Mouse (Mus musculus) lung, embryonic 15.5 days (tissue): Measurements from ENCODE around the gene Rasl10a. TPM values are rescaled to one million over a fixed set of nuclear protein-coding genes. Genes with fewer than 3 reads are reported as not detected.
A peak's percentile ranks its signal among the peaks of the same experiment; 100 is the strongest.

ENCODE experiments used
- ATAC-seq: fragments of 200-750 bp; cut with Nextera tagmentation; 2 replicates; pipeline ENCODE4 v1.8.0; 2017; ENCODE audit warnings: moderate number of reproducible peaks, borderline replicate concordance; ENCODE audit not compliant: low FRiP score, low TSS enrichment; ENCODE audit errors: extremely low read depth
- H3K27ac ChIP-seq: fragments of 300-500 bp; sonication (generic); 2 replicates; pipeline ENCODE4 v1.5.1; 2015; ENCODE audit warnings: moderate library complexity, mild to moderate bottlenecking, inconsistent platforms
- H3K27me3 ChIP-seq: fragments of 300-500 bp; sonication (generic); 2 replicates; pipeline ENCODE4 v1.6.1; 2015; ENCODE audit warnings: inconsistent platforms
- H3K36me3 ChIP-seq: fragments of 300-500 bp; sonication (generic); 2 replicates; pipeline ENCODE4 v1.6.1; 2015; ENCODE audit warnings: inconsistent platforms
- H3K4me1 ChIP-seq: fragments of 300-500 bp; sonication (generic); 2 replicates; pipeline ENCODE4 v1.6.1; 2015; ENCODE audit warnings: inconsistent platforms
- H3K4me2 ChIP-seq: fragments of 300-500 bp; sonication (generic); 2 replicates; pipeline ENCODE4 v1.6.1; 2015; ENCODE audit warnings: inconsistent platforms, mild to moderate bottlenecking, moderate library complexity
- H3K4me3 ChIP-seq: fragments of 300-500 bp; sonication (generic); 2 replicates; pipeline ENCODE4 v1.5.1; 2015; ENCODE audit warnings: mild to moderate bottlenecking, inconsistent platforms
- H3K9ac ChIP-seq: fragments of 300-500 bp; sonication (generic); 2 replicates; pipeline ENCODE4 v1.6.1; 2015; ENCODE audit warnings: inconsistent platforms
- H3K9me3 ChIP-seq: fragments of 300-500 bp; sonication (generic); 2 replicates; pipeline ENCODE4 v1.6.1; 2016; ENCODE audit warnings: inconsistent platforms
- WGBS: fragments of 180-500 bp; shearing (Covaris S2); methylation state at CpG from one replicate; pipeline ENCODE4 v1.1.7; 2015; 5-methylcytosine and 5-hydroxymethylcytosine counted together
- polyA plus RNA-seq: library from polyadenylated mRNA; unstranded; fragments of >200 nt; fragmentation: Nextera tagmentation; extraction: Ambion mirVana; gene quantifications from 2 replicates; pipeline ENCODE4 v1.2.1, GENCODE M21; 2015

Rasl10a gene
- polyA plus RNA-seq, 1 experiment from 2014 or later = 0.57 TPM

- 48% methylated on average over 23 of the region's 23 CpGs for WGBS
- H3K27ac ChIP-seq = no peak overlapping the region
- no peak for ATAC-seq
- H3K27me3 ChIP-seq = peaks cover 65% of the 10 kb centered on the region
- H3K9ac ChIP-seq = no peak overlapping the region
- H3K36me3 ChIP-seq = no peaks in the 10 kb centered on the region
- peaks cover 23% of the 10 kb centered on the region for H3K4me1 ChIP-seq
- no peak overlapping the region for H3K4me2 ChIP-seq
- no peaks in the 10 kb centered on the region for H3K9me3 ChIP-seq
- no peak overlapping the region for H3K4me3 ChIP-seq
Measured at GRCm38 (mm10) chr11:5055945-5056938, 1.7 kb upstream of the Rasl10a start.

DNA sequence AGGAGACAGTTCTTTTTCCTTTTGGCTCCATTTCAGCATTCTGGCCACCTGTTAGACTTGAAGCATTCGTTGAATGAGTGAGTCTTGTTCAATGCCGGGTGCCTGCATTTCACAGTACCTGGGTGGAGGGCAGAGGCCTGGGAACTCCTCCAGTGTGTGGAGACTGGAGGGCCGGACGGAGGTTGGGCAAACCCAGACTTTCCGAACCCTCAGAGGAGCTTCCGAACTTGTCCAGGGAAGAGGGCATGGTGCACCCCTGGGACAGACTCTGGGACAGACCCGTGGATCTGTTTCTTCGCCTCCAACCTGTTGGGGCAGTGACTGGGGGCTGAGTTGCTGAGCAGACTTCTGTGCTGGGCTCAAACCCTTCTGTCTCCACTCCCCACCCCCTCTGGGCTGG is 864 bp upstream of the Rasl10a start:
- ATAC-seq = no peak
- Histone ChIP-seq H3K9me3 (no peaks in the 10 kb centered on the region), H3K36me3 (no peaks in the 10 kb centered on the region), H3K27ac (no peak overlapping the region), H3K4me3 (no peak overlapping the region), H3K4me1 (peaks cover 31% of the 10 kb centered on the region), H3K9ac (no peak overlapping the region), H3K27me3 (peaks cover 73% of the 10 kb centered on the region), H3K4me2 (no peak overlapping the region)
- 54% methylated on average over 8 of the region's 8 CpGs for WGBS

DNA sequence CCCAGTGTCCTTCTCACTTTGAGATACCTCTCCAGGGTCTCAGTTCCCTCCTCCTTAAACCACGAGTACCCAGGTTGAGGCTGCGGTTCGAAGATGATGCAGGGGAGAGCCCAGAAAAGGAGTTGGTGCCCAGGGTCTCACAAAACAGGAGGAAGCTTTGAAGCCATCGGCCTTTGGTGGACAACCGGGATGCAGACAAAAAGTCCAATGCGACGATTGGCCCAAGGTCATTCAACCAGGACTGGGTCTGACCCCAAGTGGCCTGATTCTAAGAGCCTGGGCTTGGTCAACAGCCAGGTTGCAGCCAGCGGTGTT is 430 bp upstream of the Rasl10a start:
- Histone ChIP-seq H3K9me3 (no peaks in the 10 kb centered on the region), H3K27me3 (peaks cover 77% of the 10 kb centered on the region), H3K4me3 (peak overlapping the region; percentile 47), H3K9ac (peak overlapping the region; percentile 41; the same call in 1 of the 2 replicates), H3K4me2 (peak overlapping the region; percentile 93), H3K4me1 (peaks cover 35% of the 10 kb centered on the region), H3K36me3 (no peaks in the 10 kb centered on the region), H3K27ac (no peak overlapping the region)
- ATAC-seq = no peak
- 17% methylated on average over 8 of the region's 8 CpGs for WGBS

GRCm38 (mm10) chr11:5058783-5059182 is 855 bp downstream of the Rasl10a start:
- H3K27ac ChIP-seq = no peak overlapping the region
- ATAC-seq = no peak
- H3K4me3 ChIP-seq = no peak overlapping the region
- no peak overlapping the region for H3K9ac ChIP-seq
- no peaks in the 10 kb centered on the region for H3K36me3 ChIP-seq
- peaks cover 46% of the 10 kb centered on the region for H3K4me1 ChIP-seq
- peaks cover 89% of the 10 kb centered on the region for H3K27me3 ChIP-seq
- WGBS = 29% methylated on average over 9 of the region's 9 CpGs
- no peak overlapping the region; the same call in 1 of the 2 replicates for H3K4me2 ChIP-seq
- H3K9me3 ChIP-seq = no peaks in the 10 kb centered on the region

GRCm38 (mm10) chr11:5059230-5059629 is 1.3 kb downstream of the Rasl10a start:
- H3K9ac ChIP-seq = no peak overlapping the region
- 23% methylated on average over 14 of the region's 14 CpGs for WGBS
- no peak overlapping the region for H3K4me3 ChIP-seq
- H3K36me3 ChIP-seq = no peaks in the 10 kb centered on the region
- peaks cover 50% of the 10 kb centered on the region for H3K4me1 ChIP-seq
- H3K27ac ChIP-seq = no peak overlapping the region
- H3K4me2 ChIP-seq = 0 out of 2 replicates have a peak overlapping the region, but pooled peaks have one; percentile 8
- H3K27me3 ChIP-seq = peaks cover 89% of the 10 kb centered on the region
- no peaks in the 10 kb centered on the region for H3K9me3 ChIP-seq
- no peak for ATAC-seq

DNA sequence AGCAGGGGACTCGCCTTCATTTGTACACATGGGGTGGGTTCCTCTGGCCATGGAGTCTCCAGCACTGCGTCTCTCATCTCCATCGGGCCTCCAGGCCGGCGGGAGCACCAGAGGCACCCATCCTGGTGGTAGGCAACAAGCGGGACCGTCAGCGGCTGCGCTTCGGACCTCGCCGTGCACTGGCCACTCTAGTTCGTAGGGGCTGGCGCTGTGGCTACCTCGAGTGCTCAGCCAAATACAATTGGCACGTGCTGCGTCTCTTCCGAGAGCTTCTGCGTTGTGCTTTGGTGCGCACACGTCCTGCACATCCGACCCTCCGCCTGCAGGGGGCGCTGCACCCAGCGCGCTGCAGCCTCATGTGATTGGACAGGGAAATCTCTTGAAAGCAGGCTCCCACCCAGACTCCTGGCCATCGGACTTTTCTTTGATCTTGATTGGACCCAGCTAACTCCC is 1.8 kb downstream of the Rasl10a start:
- no peak for ATAC-seq
- H3K4me2 ChIP-seq = 0 out of 2 replicates have a peak overlapping the region, but pooled peaks have one; percentile 8
- H3K36me3 ChIP-seq = no peaks in the 10 kb centered on the region
- no peak overlapping the region for H3K9ac ChIP-seq
- H3K27me3 ChIP-seq = peaks cover 89% of the 10 kb centered on the region
- H3K4me3 ChIP-seq = no peak overlapping the region
- H3K27ac ChIP-seq = no peak overlapping the region
- no peaks in the 10 kb centered on the region for H3K9me3 ChIP-seq
- peaks cover 55% of the 10 kb centered on the region for H3K4me1 ChIP-seq
- 8% methylated on average over 27 of the region's 27 CpGs for WGBS

DNA sequence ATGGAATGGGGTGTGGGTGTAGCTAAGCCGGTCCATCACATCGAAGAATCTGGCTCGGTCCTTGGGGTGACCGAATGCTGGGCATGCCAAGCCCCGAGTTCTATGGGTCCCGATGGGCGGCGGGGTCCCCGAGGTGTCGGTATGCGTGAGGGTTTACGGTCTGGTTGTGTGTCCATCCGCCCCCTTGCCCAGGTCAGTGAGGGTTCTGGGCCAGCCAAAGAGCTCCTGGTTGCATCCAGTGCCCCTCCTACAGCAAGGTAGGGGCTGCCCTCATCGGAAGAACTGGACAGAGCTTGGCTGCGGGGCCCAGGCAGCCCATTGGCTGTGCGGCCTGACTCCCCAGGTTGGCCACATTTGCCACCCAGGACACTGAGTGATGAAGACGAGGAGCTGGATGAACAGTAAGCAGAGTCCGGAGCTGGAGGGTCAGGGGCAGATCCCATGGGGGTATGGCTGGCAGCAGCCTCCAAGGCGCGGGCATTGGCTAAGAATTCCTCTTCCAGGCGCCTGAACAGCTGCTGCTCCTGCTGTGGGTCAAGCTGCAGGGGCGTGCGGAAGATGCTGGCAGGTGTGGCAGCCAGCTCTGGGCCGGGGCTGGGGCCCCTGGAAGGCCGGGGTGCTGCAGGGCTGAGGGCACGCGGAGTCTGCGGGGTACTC is 3.0 kb downstream of the Rasl10a start:
- H3K9ac ChIP-seq = 0 out of 2 replicates have a peak overlapping the region, but pooled peaks have one; percentile 36
- no peak for ATAC-seq
- no peak overlapping the region for H3K27ac ChIP-seq
- H3K4me1 ChIP-seq = peaks cover 57% of the 10 kb centered on the region
- H3K4me2 ChIP-seq = peak overlapping the region; percentile 81
- WGBS = 60% methylated on average over 28 of the region's 28 CpGs
- H3K9me3 ChIP-seq = no peaks in the 10 kb centered on the region
- peaks cover 77% of the 10 kb centered on the region for H3K27me3 ChIP-seq
- peak overlapping the region; percentile 37 for H3K4me3 ChIP-seq
- no peaks in the 10 kb centered on the region for H3K36me3 ChIP-seq

DNA sequence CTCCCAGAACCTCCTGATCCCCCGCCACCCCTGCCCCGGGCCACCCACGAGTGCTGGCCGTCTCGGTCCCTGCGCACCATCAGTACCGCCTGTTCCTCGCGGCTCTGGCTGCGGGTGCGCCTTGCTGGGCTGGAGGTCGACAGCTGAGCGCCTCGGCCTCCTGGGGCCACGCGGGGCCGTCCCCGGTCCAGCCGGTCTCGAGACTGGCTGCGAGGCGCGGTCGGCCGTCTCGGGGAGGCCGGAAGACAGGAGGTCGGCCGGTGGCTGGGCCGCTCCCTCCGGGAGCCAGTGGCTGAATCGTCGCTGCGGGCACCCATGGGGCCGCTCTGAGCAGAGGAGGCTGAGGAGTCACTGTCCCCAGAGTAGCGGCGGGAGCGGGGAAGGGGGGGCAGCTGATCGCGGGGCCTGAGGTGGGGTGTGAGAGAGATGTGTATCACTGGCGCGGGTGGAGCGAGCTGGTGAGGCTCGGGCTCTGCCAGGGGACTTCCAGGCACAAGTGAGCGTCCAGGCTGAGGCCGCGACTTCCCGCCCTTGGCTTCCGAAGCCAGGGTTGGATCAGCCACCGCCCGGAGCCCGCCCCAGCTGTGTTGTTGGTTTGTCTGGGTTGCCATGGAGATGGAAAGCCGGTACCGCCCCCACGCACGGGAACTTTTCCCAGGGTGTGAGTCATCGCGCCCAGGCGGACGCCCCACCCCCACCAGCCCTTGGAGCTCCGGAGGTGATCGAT is 3.6 kb downstream of the Rasl10a start:
- ATAC-seq = peak; percentile 35

GRCm38 (mm10) chr11:5062326-5062725 is 4.4 kb downstream of the Rasl10a start:
- no peak overlapping the region for H3K27ac ChIP-seq

More for the DNA sequence above, 3.6 kb downstream of the Rasl10a start:
- peak overlapping the region; percentile 37 for H3K4me3 ChIP-seq
- peaks cover 71% of the 10 kb centered on the region for H3K27me3 ChIP-seq
- no peak overlapping the region for H3K27ac ChIP-seq
- no peaks in the 10 kb centered on the region for H3K9me3 ChIP-seq
- 4% methylated on average over 51 of the region's 62 CpGs for WGBS
- no peaks in the 10 kb centered on the region for H3K36me3 ChIP-seq
- peak overlapping the region; percentile 81 for H3K4me2 ChIP-seq
- H3K9ac ChIP-seq = peak overlapping the region; percentile 36
- peaks cover 57% of the 10 kb centered on the region for H3K4me1 ChIP-seq

DNA sequence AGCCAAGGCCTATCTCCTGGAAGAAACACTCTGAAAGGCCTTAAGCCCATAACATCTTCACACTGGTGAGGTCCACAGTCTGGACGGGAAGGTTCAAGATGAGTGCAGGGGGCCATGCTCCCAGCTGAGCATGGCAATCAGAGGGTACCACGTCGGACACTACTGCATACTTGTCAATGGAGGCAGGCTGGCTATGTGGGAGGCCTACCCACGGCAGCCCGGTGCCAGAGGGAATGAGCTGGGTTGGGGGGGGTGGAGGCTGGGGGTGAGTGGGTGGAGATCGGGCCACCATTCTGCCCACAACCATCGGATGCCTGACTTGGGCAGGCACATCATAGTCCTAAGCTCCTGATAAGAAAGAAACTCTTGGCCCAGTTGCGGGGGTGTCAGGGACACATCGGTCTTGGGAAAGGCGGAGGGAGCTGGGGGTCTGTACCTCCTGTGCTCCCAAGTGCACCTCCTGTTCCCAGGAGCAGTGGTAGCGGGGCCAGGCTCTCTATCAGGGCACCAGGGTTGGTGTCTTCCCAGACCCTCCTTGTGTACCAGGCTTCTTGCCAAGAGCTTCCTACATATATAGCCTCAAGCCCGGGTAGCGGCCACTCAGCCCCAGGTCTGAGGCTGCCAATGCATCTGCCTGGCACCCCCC is 5.1 kb downstream of the Rasl10a start:
- ATAC-seq = no peak
- Histone ChIP-seq H3K4me1 (peaks cover 52% of the 10 kb centered on the region), H3K4me2 (no peak overlapping the region), H3K9ac (no peak overlapping the region), H3K27me3 (peaks cover 56% of the 10 kb centered on the region), H3K4me3 (no peak overlapping the region), H3K9me3 (no peaks in the 10 kb centered on the region), H3K27ac (no peak overlapping the region), H3K36me3 (peaks cover 3% of the 10 kb centered on the region)
- 68% methylated on average over 13 of the region's 13 CpGs for WGBS

More at GRCm38 (mm10) chr11:5062326-5062725, 4.4 kb downstream of the Rasl10a start:
- Histone ChIP-seq H3K4me1 (peaks cover 57% of the 10 kb centered on the region), H3K36me3 (no peaks in the 10 kb centered on the region), H3K4me3 (peak overlapping the region; percentile 37), H3K9me3 (no peaks in the 10 kb centered on the region), H3K4me2 (peak overlapping the region; percentile 81), H3K9ac (peak overlapping the region; percentile 23; the same call in 1 of the 2 replicates), H3K27me3 (peaks cover 63% of the 10 kb centered on the region)
- 28% methylated on average over 13 of the region's 13 CpGs for WGBS
- no peak for ATAC-seq
